Comparison of ENCODE assay signal across 10 mouse cellular contexts in genomic region chr9:26548328-26548922, GRCm38 (mm10).
DNase-seq lines count a peak whose midpoint lies in the region; TF ChIP-seq lines count a peak whose summit lies in the region.
"Had no signal": no experiment of that assay in that cellular context is flagged by ENCODE, and none has a peak within 500 bp of the region (broad histone marks: within the 10 kb centered on the region; RNA-seq: fewer than 3 reads in every experiment).

No protein-coding gene starts in this region.

- TF ChIP-seq CTCF in gastrocnemius, adult 2 months (IDR thresholded peaks at IDR 0.05): no peak
- no peak for TF ChIP-seq CTCF in CH12.LX (conservative IDR thresholded peaks at IDR 0.05 in 1 of 2, IDR thresholded peaks at IDR 0.05 in 1 of 2; ENCODE audit: low read depth in 2 of 2, low read length in 2 of 2)

- 73% methylated on average over 4 of the region's 4 CpGs for WGBS in embryonic facial prominence, embryonic 10.5 days

- H3K4me1 ChIP-seq in CH12.LX (ENCODE audit: control insufficient read depth in 1 of 2, insufficient read depth in 2 of 2): peaks cover 0 to 39% of the 10 kb centered on the region in 2 experiments; a peak in 3 of 4 replicates
- H3K4me1 ChIP-seq in embryonic facial prominence, embryonic 10.5 days: no peaks in the 10 kb centered on the region
- H3K4me1 ChIP-seq: megakaryocyte, embryonic 14.5 days had no signal

- dilution Hi-C loops in CH12.LX (cut with MboI; ENCODE audit: extremely low pct_ligation_motif_present, extremely low pct_unique_long_range_greater_than_20kb, low sequenced_read_pairs): no loop called here

- TF ChIP-seq EP300 in CH12.LX (IDR thresholded peaks at IDR 0.05; ENCODE audit: low read length): peak; percentile 81

- no peaks in the 10 kb centered on the region for H3K9me3 ChIP-seq in CH12.LX (replicated peaks; ENCODE audit: low read length)
- no peaks in the 10 kb centered on the region for H3K9me3 ChIP-seq in embryonic facial prominence, embryonic 10.5 days

- intact Hi-C loops in gastrocnemius, adult 2 months (cut with DNase I): no loop called here
- intact Hi-C loops in heart, postnatal 14 days (cut with DNase I): no loop called here

- no peaks in the 10 kb centered on the region for H3K27me3 ChIP-seq in CH12.LX (replicated peaks)
- no peaks in the 10 kb centered on the region for H3K27me3 ChIP-seq in embryonic facial prominence, embryonic 10.5 days (replicated peaks; ENCODE audit: low read depth, poor library complexity, severe bottlenecking)
- H3K27me3 ChIP-seq: megakaryocyte, embryonic 14.5 days had no signal

- peak overlapping the region; percentile 37 for H3K4me2 ChIP-seq in CH12.LX (ENCODE audit: insufficient read depth, low read depth, poor library complexity, severe bottlenecking)

- peak; percentile 51 for DNase-seq in gastrocnemius, adult 2 months
- no peak for DNase-seq in gastrocnemius, postnatal 4 days (ENCODE audit: low spot score in 2 of 2)
- peak; percentile 64 for DNase-seq in CH12.LX (ENCODE audit: extremely low read depth)
- DNase-seq in cerebellum, postnatal 14 days: peak; percentile 86 to 88
- DNase-seq in heart, postnatal 14 days: peak; percentile 14 to 42
- DNase-seq in spleen, adult 12 weeks (ENCODE audit: low spot score): no peak
- DNase-seq in embryonic facial prominence, embryonic 10.5 days (ENCODE audit: low spot score): no peak
- DNase-seq in kidney, adult 11 months: no peak
- DNase-seq: kidney, adult 2 months had no signal

- in situ Hi-C loops in CH12.LX (cut with MboI; ENCODE audit: low pct_ligation_motif_present, low pct_unique_long_range_greater_than_20kb, low sequenced_read_pairs): no loop called here

- no peaks in the 10 kb centered on the region for H3K79me2 ChIP-seq in CH12.LX (replicated peaks; ENCODE audit: control insufficient read depth, extremely low read depth, insufficient read depth, poor library complexity, severe bottlenecking)

- no peak for TF ChIP-seq POLR2A in CH12.LX (IDR thresholded peaks at IDR 0.05; ENCODE audit: low read depth, low read length)

- H3K27ac ChIP-seq in gastrocnemius, adult 2 months: no peak overlapping the region
- no peak overlapping the region for H3K27ac ChIP-seq in CH12.LX (ENCODE audit: insufficient read depth, low read depth)
- H3K27ac ChIP-seq in embryonic facial prominence, embryonic 10.5 days (replicated peaks): no peak overlapping the region

- peak overlapping the region; percentile 9; the same call in 1 of the 2 replicates for H3K4me3 ChIP-seq in gastrocnemius, adult 2 months
- H3K4me3 ChIP-seq in CH12.LX (replicated peaks in 1 of 3; ENCODE audit: low read depth in 2 of 3, low read length in 2 of 3, poor library complexity in 1 of 3): no peak overlapping the region
- no peak overlapping the region for H3K4me3 ChIP-seq in embryonic facial prominence, embryonic 10.5 days
- H3K4me3 ChIP-seq: megakaryocyte, embryonic 14.5 days had no signal

- no peak overlapping the region for H3K9ac ChIP-seq in CH12.LX (ENCODE audit: insufficient read depth, low read depth)

- H3K36me3 ChIP-seq in CH12.LX (replicated peaks in 1 of 2; ENCODE audit: control insufficient read depth in 1 of 2, insufficient read depth in 1 of 2, low read length in 1 of 2): no peaks in the 10 kb centered on the region
- H3K36me3 ChIP-seq in embryonic facial prominence, embryonic 10.5 days (replicated peaks): no peaks in the 10 kb centered on the region

- TF ChIP-seq RAD21 in CH12.LX (IDR thresholded peaks at IDR 0.05; ENCODE audit: low read depth, low read length): no peak

TF ChIP-seq in CH12.LX, 34 proteins besides CTCF, POLR2A, EP300 and RAD21:
- no peak for TF ChIP-seq MXI1 (IDR thresholded peaks at IDR 0.05; ENCODE audit: low read depth, low read length)
- peak; percentile 85 for TF ChIP-seq IRF4 (IDR thresholded peaks at IDR 0.05; ENCODE audit: low read depth, low read length)

Comparison
In these comparisons a context has a peak if more than half of its experiments do, and no peak if none do; other contexts are left out.
1. DNase-seq: peak in gastrocnemius, adult 2 months (single experiment), CH12.LX (single experiment), cerebellum, postnatal 14 days (2 of 2) and heart, postnatal 14 days (2 of 2); none in gastrocnemius, postnatal 4 days (0 of 2), spleen, adult 12 weeks (single experiment), embryonic facial prominence, embryonic 10.5 days (single experiment) and kidney, adult 11 months (single experiment).